Mouse (Mus musculus): Measurements from ENCODE around the gene Pcsk7. TPM values are rescaled to one million over a fixed set of nuclear protein-coding genes. Genes with fewer than 3 reads are reported as not detected.

Pcsk7 gene
- total RNA-seq (2023), result 10 to 100 TPM; 48.0 to 61.4 TPM

DNA sequence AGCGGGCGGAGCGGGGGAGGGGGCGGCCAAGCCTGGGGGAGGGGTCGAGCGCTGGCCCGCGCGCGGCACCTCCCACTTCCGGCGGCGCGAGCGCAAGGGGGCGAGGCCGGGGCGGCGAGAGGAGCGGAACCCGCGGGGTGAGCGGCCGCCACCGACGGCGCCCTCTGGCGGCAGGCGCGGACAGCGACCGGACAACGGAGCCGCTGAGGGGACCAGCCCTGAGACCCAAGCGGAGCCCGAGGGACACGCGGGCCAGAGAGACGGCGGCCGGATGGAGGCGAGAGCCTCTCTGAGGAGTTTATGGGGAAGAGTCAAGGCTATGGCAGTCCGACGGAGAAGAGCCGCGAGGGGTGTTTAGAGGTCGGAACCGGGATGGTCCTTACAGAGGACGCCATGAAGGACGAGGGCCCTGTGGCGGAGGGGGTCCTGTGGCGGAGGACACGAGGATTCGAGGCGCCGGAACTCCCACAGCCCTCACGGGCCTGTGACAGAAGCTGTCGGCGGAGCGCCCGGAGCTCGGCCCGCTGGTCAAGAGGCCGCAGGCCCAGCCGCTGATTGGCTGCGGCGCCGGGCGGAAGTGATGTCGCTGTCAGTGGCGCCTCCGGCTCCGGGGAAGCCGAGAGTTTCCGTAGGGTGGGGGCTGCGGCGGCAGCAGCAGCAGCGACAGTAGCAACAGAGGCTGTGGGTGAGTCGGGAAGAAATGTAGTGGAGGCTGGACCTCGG lies at the start of gene Pcsk7, which contains the start of gene Rnf214:
Gene Pcsk7, plus strand, starts transcription at position 143 of the 723 bp plus-strand sequence.
Gene Rnf214, minus strand, starts transcription at position 557 of the 723 bp plus-strand sequence.

DNA sequence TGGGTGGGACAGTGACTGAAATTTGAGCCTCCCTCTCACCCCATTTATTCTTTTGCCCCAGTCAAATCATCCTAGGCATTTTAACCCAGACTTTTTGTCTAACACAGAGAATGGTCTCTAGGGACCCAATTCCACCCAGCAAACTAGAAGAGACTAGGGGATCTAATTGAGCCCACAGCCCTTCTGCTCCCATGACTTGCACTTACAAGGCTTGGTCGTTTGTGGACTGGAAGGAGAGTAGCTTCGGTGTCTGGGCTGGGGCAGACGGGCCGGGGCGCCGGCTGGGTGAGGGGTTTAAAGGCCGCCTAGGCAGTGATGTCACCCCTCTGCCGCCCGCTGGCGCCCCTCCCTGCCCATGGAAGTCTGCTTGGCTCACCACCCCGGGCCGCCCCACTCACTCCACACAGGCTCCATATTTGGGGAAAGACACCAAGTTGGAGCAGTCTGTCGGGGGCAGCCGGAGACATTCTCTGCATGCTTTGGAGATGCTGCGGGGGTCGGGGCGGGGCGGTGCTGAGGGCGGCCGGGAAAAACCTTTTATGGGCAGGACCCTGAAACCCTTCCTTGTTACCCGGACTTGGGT lies 29.4 kb downstream of the Pcsk7 start, which contains the start of gene Tagln:
Gene Tagln, minus strand, starts transcription at position 431 of the 583 bp plus-strand sequence.

DNA sequence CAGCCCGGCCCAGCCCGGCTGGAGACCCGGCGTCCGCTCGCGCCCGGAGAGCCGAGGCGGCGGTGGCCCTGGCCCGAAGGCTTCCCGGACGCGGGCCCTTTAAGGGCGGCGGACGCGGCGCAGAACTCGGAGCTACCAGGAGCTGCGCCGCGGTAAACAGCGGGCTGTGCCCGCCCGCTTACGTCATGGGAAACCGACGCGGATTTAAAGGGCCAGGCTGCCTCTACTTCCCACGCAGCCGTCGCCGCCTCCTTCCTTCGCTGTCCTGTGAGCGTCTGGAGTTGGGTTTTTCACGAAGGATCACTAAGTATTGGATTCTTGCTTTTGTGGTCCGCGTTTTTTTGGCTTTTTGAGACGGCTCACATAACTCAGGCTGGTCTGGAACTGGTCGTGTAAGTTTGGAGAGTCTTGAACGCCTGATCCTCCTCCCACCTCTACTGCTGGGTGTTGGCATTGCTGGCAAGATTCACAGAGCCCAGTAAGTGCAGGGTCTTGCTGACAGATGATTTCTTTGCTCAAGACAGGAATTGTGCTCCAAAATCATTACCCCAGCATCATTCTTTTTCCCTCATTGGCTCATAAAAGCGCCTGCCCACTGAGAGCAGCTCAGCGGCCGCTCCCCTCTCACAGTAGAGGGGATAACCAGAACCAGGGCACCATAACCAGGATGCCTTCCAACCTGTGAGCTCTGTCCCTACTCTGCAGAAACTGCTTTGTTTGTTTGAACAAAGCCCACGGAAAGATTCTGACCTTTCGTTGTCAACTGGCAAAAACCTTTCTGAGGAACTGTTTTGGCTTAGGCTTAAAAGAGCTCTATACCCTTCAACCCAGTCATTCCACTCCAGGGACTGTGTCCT lies 49.0 kb downstream of the Pcsk7 start, which contains the start of gene Sidt2:
Gene Sidt2, minus strand, starts transcription at position 152 of the 857 bp plus-strand sequence.

Other genes with a start within 250 kb of the Pcsk7 start
- 10 to 100 TPM; 19.0 to 23.4 TPM for gene Cep164, start 77.8 kb upstream of the Pcsk7 start, total RNA-seq (2023)
- gene Bace1, start 67.9 kb upstream of the Pcsk7 start, total RNA-seq (2023), result 10 to 100 TPM; 13.7 to 15.6 TPM
- 10 to 100 TPM; 30.2 to 32.8 TPM for gene Rnf214, start 414 bp downstream of the Pcsk7 start, total RNA-seq (2023)
- under 1 TPM; 0.31 to 0.77 TPM for gene Tagln, start 29.6 kb downstream of the Pcsk7 start, total RNA-seq (2023)
- gene Sidt2, start 48.8 kb downstream of the Pcsk7 start, total RNA-seq (2023), result 100 to 1,000 TPM; 176 to 188 TPM
- 10 to 100 TPM; 51.8 to 52.0 TPM for gene Pafah1b2, start 106.2 kb downstream of the Pcsk7 start, total RNA-seq (2023)
- 10 to 100 TPM; 50.4 to 52.8 TPM for gene Sik3, start 106.3 kb downstream of the Pcsk7 start, total RNA-seq (2023)

Measured in neutrophil, adult 83 days (primary cell).